Comparison of ENCODE assay signal across 8 mouse cellular contexts in the genomic region with DNA sequence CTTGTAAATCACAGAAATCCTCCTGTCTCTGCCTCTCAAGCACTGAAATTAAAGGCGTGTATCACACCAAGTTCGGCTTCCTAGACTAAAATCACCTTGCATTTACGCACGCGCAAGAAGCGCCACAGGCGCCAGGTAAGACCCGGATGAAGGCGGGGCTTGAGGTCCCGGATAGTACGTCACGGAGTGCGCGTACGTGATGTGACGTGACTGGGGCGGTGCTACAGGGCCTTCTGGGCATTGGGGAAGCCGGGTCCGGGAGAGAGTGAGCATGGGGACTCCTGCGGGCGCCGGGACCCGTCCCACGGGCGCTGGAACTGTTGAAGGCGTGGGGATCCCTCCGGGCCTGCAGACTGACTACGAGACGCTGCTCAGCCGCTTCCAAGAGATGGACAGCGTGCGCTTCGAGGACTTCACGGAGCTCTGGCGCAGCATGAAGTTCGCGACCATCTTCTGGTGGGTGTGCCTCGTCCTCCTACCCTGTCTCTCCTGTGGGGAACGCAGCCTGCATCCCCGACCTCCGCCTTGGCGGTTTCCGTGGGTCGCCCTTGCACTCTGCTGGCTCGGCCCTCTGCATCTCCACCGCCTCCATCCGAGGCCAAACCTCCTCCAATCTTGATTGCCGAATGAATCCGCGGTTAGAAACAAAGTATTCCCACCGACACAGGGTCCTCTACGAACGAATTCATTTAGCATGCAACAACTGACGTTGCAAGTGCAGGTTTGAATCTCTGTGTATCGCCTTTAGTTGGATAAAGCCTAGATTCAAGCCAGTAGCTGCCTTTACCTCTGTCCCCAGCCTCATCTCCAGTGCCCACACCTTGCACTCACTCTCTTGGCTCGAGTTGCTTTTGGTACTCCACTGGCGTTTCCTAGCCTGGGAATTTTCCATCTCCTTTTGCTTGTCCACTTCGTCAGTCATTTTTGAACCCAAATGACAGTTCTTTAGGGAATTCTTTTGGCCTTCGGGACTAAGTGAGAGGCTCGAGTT. TPM values are rescaled to one million over a fixed set of nuclear protein-coding genes. Genes with fewer than 3 reads are reported as not detected.
DNase-seq lines count a peak whose midpoint lies in the region; ATAC-seq and TF ChIP-seq lines count a peak whose summit lies in the region.

A gene (plus strand): TSS at position 191 of the 991 bp plus-strand sequence.

- H3K4me1 ChIP-seq in ES-Bruce4 (ENCODE audit: control insufficient read depth, insufficient read depth, low read length): no peaks in the 10 kb centered on the region
- peaks cover 11% of the 10 kb centered on the region for H3K4me1 ChIP-seq in forebrain, embryonic 13.5 days
- H3K4me1 ChIP-seq in liver, postnatal 0 days (ENCODE audit: insufficient read depth): peaks cover 6% of the 10 kb centered on the region; the same call in 1 of the 2 replicates
- H3K4me1 ChIP-seq in neural tube, embryonic 14.5 days (ENCODE audit: control insufficient read depth, insufficient read depth, low read length): peaks cover 4% of the 10 kb centered on the region; the same call in 1 of the 2 replicates

- peak; percentile 97 to 98 for DNase-seq in heart, postnatal 10 days
- DNase-seq in large intestine, adult 2 months (ENCODE audit: low read depth, low spot score): peak; percentile 96
- peak; percentile 97 for DNase-seq in liver, postnatal 0 days
- DNase-seq in testis, postnatal 10 days (ENCODE audit: low spot score): peak; percentile 98

- H3K27ac ChIP-seq in ES-Bruce4 (ENCODE audit: insufficient read depth, low read length): no peak within 1 kb of the TSS
- H3K27ac ChIP-seq in forebrain, embryonic 13.5 days: peak within 1 kb of the TSS; percentile 66
- H3K27ac ChIP-seq in liver, postnatal 0 days (ENCODE audit: low read depth): peak within 1 kb of the TSS; percentile 11; the same call in 1 of the 2 replicates
- peak within 1 kb of the TSS; percentile 64 for H3K27ac ChIP-seq in neural tube, embryonic 14.5 days (ENCODE audit: low read depth, low read length)

- peak; percentile 99 for ATAC-seq in cerebellum, adult (ENCODE audit: insufficient number of reproducible peaks, low FRiP score, low TSS enrichment)
- peak; percentile 100 for ATAC-seq in forebrain, embryonic 13.5 days
- peak; percentile 100 for ATAC-seq in liver, postnatal 0 days
- peak; percentile 100 for ATAC-seq in neural tube, embryonic 14.5 days (ENCODE audit: low read depth)

- TF ChIP-seq EP300 in ES-Bruce4 (IDR thresholded peaks at IDR 0.05; ENCODE audit: insufficient read depth, low read depth, low read length): no peak
- TF ChIP-seq EP300 in liver, postnatal 0 days (IDR thresholded peaks at IDR 0.05; ENCODE audit: low read depth): no peak

- no peaks in the 10 kb centered on the region for H3K9me3 ChIP-seq in ES-Bruce4 (replicated peaks; ENCODE audit: control insufficient read depth, insufficient read depth, low read length, poor library complexity, severe bottlenecking)
- no peaks in the 10 kb centered on the region for H3K9me3 ChIP-seq in forebrain, embryonic 13.5 days (replicated peaks)
- no peaks in the 10 kb centered on the region for H3K9me3 ChIP-seq in liver, postnatal 0 days (ENCODE audit: low read length)
- no peaks in the 10 kb centered on the region for H3K9me3 ChIP-seq in neural tube, embryonic 14.5 days (ENCODE audit: control insufficient read depth, low read length)

- intact Hi-C loops in heart, postnatal 10 days (cut with DNase I): no loop called here

- WGBS in forebrain, embryonic 13.5 days: 2% methylated on average over 60 of the region's 60 CpGs
- WGBS in large intestine, adult 2 months: under 1% methylated on average over 60 of the region's 60 CpGs
- under 1% methylated on average over 60 of the region's 60 CpGs for WGBS in liver, postnatal 0 days (ENCODE audit: insufficient replicate concordance)
- 2% methylated on average over 59 of the region's 60 CpGs for WGBS in neural tube, embryonic 14.5 days

- no peak for TF ChIP-seq CTCF in ES-Bruce4 (IDR thresholded peaks at IDR 0.05; ENCODE audit: low read depth, low read length)
- TF ChIP-seq CTCF in liver, postnatal 0 days (IDR thresholded peaks at IDR 0.05; ENCODE audit: low read depth): no peak

- H3K9ac ChIP-seq in ES-Bruce4 (ENCODE audit: low read depth, poor library complexity, severe bottlenecking): peak within 1 kb of the TSS; percentile 62
- peak within 1 kb of the TSS; percentile 88 for H3K9ac ChIP-seq in forebrain, embryonic 13.5 days
- peak within 1 kb of the TSS; percentile 73 for H3K9ac ChIP-seq in liver, postnatal 0 days (replicated peaks)
- H3K9ac ChIP-seq in neural tube, embryonic 14.5 days (replicated peaks; ENCODE audit: low read depth, low read length): peak within 1 kb of the TSS; percentile 69

- H3K4me3 ChIP-seq in ES-Bruce4 (ENCODE audit: low read depth, low read length): peak within 1 kb of the TSS; percentile 92
- peak within 1 kb of the TSS; percentile 82 for H3K4me3 ChIP-seq in forebrain, embryonic 13.5 days
- H3K4me3 ChIP-seq in liver, postnatal 0 days (ENCODE audit: low read depth, low read length): peak within 1 kb of the TSS; percentile 74
- peak within 1 kb of the TSS; percentile 62 for H3K4me3 ChIP-seq in neural tube, embryonic 14.5 days (ENCODE audit: low read depth, low read length)

- no peaks in the 10 kb centered on the region for H3K27me3 ChIP-seq in ES-Bruce4 (ENCODE audit: control insufficient read depth, insufficient read depth, low read length, poor library complexity, severe bottlenecking)
- peaks cover 7% of the 10 kb centered on the region; the same call in 1 of the 2 replicates for H3K27me3 ChIP-seq in forebrain, embryonic 13.5 days
- no peaks in the 10 kb centered on the region for H3K27me3 ChIP-seq in liver, postnatal 0 days (ENCODE audit: insufficient read depth, low read length)
- H3K27me3 ChIP-seq in neural tube, embryonic 14.5 days (ENCODE audit: control insufficient read depth, insufficient read depth, low read length): no peaks in the 10 kb centered on the region; the same call in 1 of the 2 replicates

- peaks cover 11% of the 10 kb centered on the region for H3K36me3 ChIP-seq in ES-Bruce4 (ENCODE audit: control insufficient read depth, insufficient read depth, low read length, poor library complexity, severe bottlenecking)
- H3K36me3 ChIP-seq in forebrain, embryonic 13.5 days (ENCODE audit: poor library complexity, severe bottlenecking): peaks cover 19% of the 10 kb centered on the region
- H3K36me3 ChIP-seq in liver, postnatal 0 days (replicated peaks; ENCODE audit: insufficient read depth, low read length): peaks cover 10% of the 10 kb centered on the region
- H3K36me3 ChIP-seq in neural tube, embryonic 14.5 days (ENCODE audit: control insufficient read depth, insufficient read depth, low read length): peaks cover 12% of the 10 kb centered on the region; the same call in 1 of the 2 replicates

- no peak for TF ChIP-seq POLR2A in ES-Bruce4 (IDR thresholded peaks at IDR 0.05; ENCODE audit: insufficient read depth, low read length)

- peak within 1 kb of the TSS; percentile 83 for H3K4me2 ChIP-seq in forebrain, embryonic 13.5 days
- H3K4me2 ChIP-seq in liver, postnatal 0 days (ENCODE audit: low read depth, low read length): peak within 1 kb of the TSS; percentile 94
- peak within 1 kb of the TSS; percentile 51 for H3K4me2 ChIP-seq in neural tube, embryonic 14.5 days (ENCODE audit: low read depth, low read length)

RNA-seq across cellular contexts. Expression of the gene that starts here (rescaled TPM):
- 26.9 and 31.0 TPM in 2 replicates for polyA plus RNA-seq in ES-Bruce4 (2011; ENCODE audit: insufficient read depth, insufficient read length, low read depth, missing spikeins)
- 34.1 and 39.3 TPM in 2 replicates for polyA plus RNA-seq in forebrain, embryonic 13.5 days (2015; fragmentation: Nextera tagmentation; extraction: Ambion mirVana)
- 10 to 100 TPM in 1 of 2 experiments, 1 to 10 TPM in 1; 6.6 to 12.1 TPM for total RNA-seq in heart, postnatal 10 days (2021)
- polyA plus RNA-seq in large intestine, adult 2 months (2012; rRNA removed): 3.7 and 4.0 TPM in 2 replicates
- 3.3 and 3.6 TPM in 2 replicates for polyA plus RNA-seq in liver, postnatal 0 days (2015; fragmentation: Nextera tagmentation; extraction: Ambion mirVana)
- polyA plus RNA-seq in neural tube, embryonic 14.5 days (2014; fragmentation: Nextera tagmentation; extraction: Ambion mirVana): 38.1 and 41.5 TPM in 2 replicates
